Mouse (Mus musculus) erythroblast, embryonic 14.5 days (primary cell): Measurements from ENCODE around the gene Bmpr1a.

Experiments
- GATA1 ChIP-seq: IDR thresholded peaks from 2 replicates; pipeline ENCODE4 v1.6.1; 2012; ENCODE audit warnings: low read length, inconsistent platforms, mixed read lengths
- TAL1 ChIP-seq: IDR thresholded peaks from 3 replicates; pipeline ENCODE4 v1.6.1; 2012; ENCODE audit warnings: low read length, inconsistent platforms, mixed read lengths

GRCm38 (mm10) chr14:34372646-34373045 lies 130.5 kb downstream of the Bmpr1a start:
- TF ChIP-seq GATA1: no peak
- no peak for TF ChIP-seq TAL1
